Mouse (Mus musculus) kidney, postnatal 0 days (tissue): ENCODE data around the gene Syf2. TPM values are rescaled to one million over a fixed set of nuclear protein-coding genes. Genes with fewer than 3 reads are reported as not detected.

ENCODE experiments used
- ATAC-seq: fragments of 200-750 bp; cut with Nextera tagmentation; replicated peaks from 2 replicates; pipeline ENCODE4 v1.8.0; 2017; ENCODE audit warnings: low read depth, moderate number of reproducible peaks, moderate TSS enrichment, moderate library complexity; ENCODE audit not compliant: low FRiP score
- DNase-seq: peaks from one replicate; pipeline ENCODE4 v3.0.0-alpha.2; 2016; ENCODE audit warnings: low spot score
- H3K27ac ChIP-seq: fragments of 300-500 bp; sonication (generic); 2 replicates; pipeline ENCODE4 v1.5.1; 2014; ENCODE audit warnings: mild to moderate bottlenecking
- H3K27me3 ChIP-seq: fragments of 300-500 bp; sonication (generic); 2 replicates; pipeline ENCODE4 v1.6.1; 2014; ENCODE audit warnings: low read length, mixed read lengths; ENCODE audit not compliant: insufficient read depth
- H3K36me3 ChIP-seq: fragments of 300-500 bp; sonication (generic); 2 replicates; pipeline ENCODE4 v1.6.1; 2014; ENCODE audit warnings: low read length, mixed read lengths; ENCODE audit not compliant: insufficient read depth
- H3K4me1 ChIP-seq: fragments of 300-500 bp; sonication (generic); replicated peaks from 2 replicates; pipeline ENCODE4 v1.6.1; 2014; ENCODE audit warnings: antibody characterized with exemption, low read length, mixed read lengths; ENCODE audit not compliant: insufficient read depth
- H3K4me2 ChIP-seq: fragments of 300-500 bp; sonication (generic); 2 replicates; pipeline ENCODE4 v1.6.1; 2014; ENCODE audit warnings: mild to moderate bottlenecking, low read length, moderate library complexity, mixed read lengths
- H3K4me3 ChIP-seq: fragments of 300-500 bp; sonication (generic); replicated peaks from 2 replicates; pipeline ENCODE4 v1.5.1; 2014; ENCODE audit warnings: low read depth, low read length
- H3K9ac ChIP-seq: fragments of 300-500 bp; sonication (generic); 2 replicates; pipeline ENCODE4 v1.6.1; 2014; ENCODE audit warnings: low read depth, low read length
- H3K9me3 ChIP-seq: fragments of 300-500 bp; sonication (generic); replicated peaks from 2 replicates; pipeline ENCODE4 v1.6.1; 2016; ENCODE audit warnings: low read length, inconsistent platforms, mixed read lengths
- CTCF ChIP-seq: IDR thresholded peaks from 2 replicates; pipeline ENCODE4 v1.5.1; 2016; ENCODE audit warnings: antibody characterized with exemption, low read depth, mild to moderate bottlenecking, moderate library complexity
- WGBS: fragments of 180-500 bp; shearing (Covaris S2); extraction: QIAGEN DNeasy Blood & Tissue Kit; methylation state at CpG from one replicate; pipeline ENCODE4 v1.1.7; 2014; 5-methylcytosine and 5-hydroxymethylcytosine counted together
- polyA plus RNA-seq: library from polyadenylated mRNA; unstranded; fragments of >200 nt; fragmentation: Nextera tagmentation; extraction: Ambion mirVana; gene quantifications from 2 replicates; pipeline ENCODE4 v1.2.1, GENCODE M21; 2015

The Syf2 gene
- polyA plus RNA-seq, 1 experiment from 2014 or later: 120 TPM

GRCm38 (mm10) chr4:134943758-134944538 is 13.2 kb downstream of the Syf2 start:
- Histone ChIP-seq H3K9ac (no peak overlapping the region), H3K4me3 (no peak overlapping the region), H3K4me2 (no peak overlapping the region), H3K27ac (no peak overlapping the region), H3K9me3 (no peaks in the 10 kb centered on the region), H3K27me3 (no peaks in the 10 kb centered on the region), H3K4me1 (no peaks in the 10 kb centered on the region; the same call in 1 of the 2 replicates), H3K36me3 (no peaks in the 10 kb centered on the region)
- DNase-seq (no peak), ATAC-seq (no peak)
- 44% methylated on average over 27 of the region's 27 CpGs for WGBS
- TF ChIP-seq CTCF: no peak

- WGBS: 8% methylated on average over 17 of the region's 17 CpGs
- no peak overlapping the region for H3K4me3 ChIP-seq
- peak overlapping the region; percentile 40; the same call in 1 of the 2 replicates for H3K4me2 ChIP-seq
- no peaks in the 10 kb centered on the region for H3K36me3 ChIP-seq
- ATAC-seq (no peak), DNase-seq (peak; percentile 92)
- no peaks in the 10 kb centered on the region for H3K27me3 ChIP-seq
- no peak overlapping the region for H3K9ac ChIP-seq
- no peak overlapping the region for H3K27ac ChIP-seq
- H3K9me3 ChIP-seq: no peaks in the 10 kb centered on the region
- peak; percentile 93 for TF ChIP-seq CTCF
- H3K4me1 ChIP-seq: no peaks in the 10 kb centered on the region; the same call in 1 of the 2 replicates
These were observed 15.5 kb downstream of the Syf2 start for GRCm38 (mm10) chr4:134946024-134946744.

GRCm38 (mm10) chr4:134950518-134951091 is 19.9 kb downstream of the Syf2 start:
- no peak overlapping the region for H3K4me2 ChIP-seq
- no peaks in the 10 kb centered on the region; the same call in 1 of the 2 replicates for H3K4me1 ChIP-seq
- ATAC-seq: peak; percentile 55
- H3K9ac ChIP-seq: no peak overlapping the region
- H3K9me3 ChIP-seq: no peaks in the 10 kb centered on the region
- H3K36me3 ChIP-seq: no peaks in the 10 kb centered on the region
- H3K27me3 ChIP-seq: no peaks in the 10 kb centered on the region
- H3K27ac ChIP-seq: no peak overlapping the region
- TF ChIP-seq CTCF: peak; percentile 55
- DNase-seq: peak; percentile 73
- 17% methylated on average over 11 of the region's 11 CpGs for WGBS
- H3K4me3 ChIP-seq: no peak overlapping the region

- H3K36me3 ChIP-seq: no peaks in the 10 kb centered on the region
- no peak overlapping the region for H3K27ac ChIP-seq
- H3K9ac ChIP-seq: no peak overlapping the region
- WGBS: 6% methylated on average over 15 of the region's 15 CpGs
- DNase-seq: peak; percentile 50
- no peaks in the 10 kb centered on the region for H3K9me3 ChIP-seq
- H3K4me3 ChIP-seq: no peak overlapping the region
- H3K4me2 ChIP-seq: no peak overlapping the region
- ATAC-seq: no peak
- no peak for TF ChIP-seq CTCF
- H3K27me3 ChIP-seq: no peaks in the 10 kb centered on the region
- H3K4me1 ChIP-seq: no peaks in the 10 kb centered on the region
These were observed 23.8 kb downstream of the Syf2 start for GRCm38 (mm10) chr4:134954461-134954860.

- ATAC-seq: no peak
- no peaks in the 10 kb centered on the region for H3K36me3 ChIP-seq
- no peak overlapping the region for H3K27ac ChIP-seq
- H3K4me3 ChIP-seq: no peak overlapping the region
- no peak overlapping the region for H3K4me2 ChIP-seq
- no peaks in the 10 kb centered on the region for H3K9me3 ChIP-seq
- WGBS: 93% methylated on average over 2 of the region's 2 CpGs
- no peak for DNase-seq
- H3K27me3 ChIP-seq: no peaks in the 10 kb centered on the region
- no peak for TF ChIP-seq CTCF
- H3K4me1 ChIP-seq: no peaks in the 10 kb centered on the region
- H3K9ac ChIP-seq: no peak overlapping the region
These were observed 24.5 kb downstream of the Syf2 start for GRCm38 (mm10) chr4:134955196-134955595.

- H3K4me3 ChIP-seq: no peak overlapping the region
- H3K4me2 ChIP-seq: no peak overlapping the region
- no peaks in the 10 kb centered on the region for H3K36me3 ChIP-seq
- 54% methylated on average over 3 of the region's 3 CpGs for WGBS
- DNase-seq (no peak), ATAC-seq (no peak)
- no peak overlapping the region for H3K9ac ChIP-seq
- no peaks in the 10 kb centered on the region for H3K27me3 ChIP-seq
- no peaks in the 10 kb centered on the region for H3K9me3 ChIP-seq
- H3K27ac ChIP-seq: no peak overlapping the region
- TF ChIP-seq CTCF: no peak
- H3K4me1 ChIP-seq: no peaks in the 10 kb centered on the region
These were observed 25.1 kb downstream of the Syf2 start for GRCm38 (mm10) chr4:134955845-134956244.
